Mouse (Mus musculus): Measurements from ENCODE around the gene Jmjd6.
"Not testable (repeated sequence)": the region's sequence is repeated elsewhere in the genome, so short reads cannot be mapped to it uniquely, and the experiment has no call there.

Gene Jmjd6

GRCm38 (mm10) chr11:116851576-116852290, 8.5 kb upstream of the Jmjd6 start:
- no peak for DNase-seq (ENCODE audit: low read depth, low spot score)

- DNase-seq (ENCODE audit: low read depth, low spot score): no peak
These were observed 7.7 kb upstream of the Jmjd6 start for GRCm38 (mm10) chr11:116850833-116851477.

DNA sequence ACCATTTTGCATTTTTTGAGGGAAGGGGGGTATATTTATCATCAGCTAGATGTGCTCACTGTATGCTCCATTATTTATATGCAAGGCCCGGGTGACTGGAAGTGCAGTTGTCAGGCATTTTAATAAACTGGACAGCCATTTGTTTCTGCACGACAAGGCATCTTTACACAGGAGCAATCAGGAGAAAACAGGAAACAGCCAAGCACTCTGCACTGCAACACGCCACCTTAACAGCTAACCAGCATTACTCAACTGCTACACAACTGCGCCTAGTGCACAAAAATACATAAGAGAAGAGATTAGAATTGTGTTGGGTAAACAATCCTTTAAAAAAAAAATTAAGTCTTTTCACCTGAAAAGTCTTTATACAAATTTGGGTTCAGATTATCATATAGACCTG, 6.8 kb upstream of the Jmjd6 start:
- no peak for DNase-seq (ENCODE audit: low read depth, low spot score)

DNA sequence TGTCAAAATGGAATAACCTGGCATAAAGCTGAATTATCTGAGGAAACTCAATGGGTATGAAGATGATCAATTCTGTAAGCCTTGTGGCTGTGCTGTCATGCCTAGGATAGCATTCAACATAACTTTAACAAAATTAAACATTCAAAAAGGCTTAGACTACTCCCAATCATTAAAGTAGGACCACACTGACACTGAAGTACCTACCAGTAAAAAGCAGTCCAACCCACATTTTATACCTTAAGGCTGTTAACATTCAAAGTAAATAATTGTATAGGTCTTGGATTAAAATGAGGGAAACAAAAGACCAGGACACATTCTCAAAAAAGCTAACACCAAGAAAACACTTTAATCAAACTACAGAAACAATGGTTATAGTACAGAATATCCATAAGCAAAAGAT, 6.3 kb upstream of the Jmjd6 start:
- DNase-seq (ENCODE audit: low read depth, low spot score): no peak

- DNase-seq (ENCODE audit: low read depth, low spot score): not testable (repeated sequence)
These were observed 5.6 kb upstream of the Jmjd6 start for GRCm38 (mm10) chr11:116848877-116849178.

GRCm38 (mm10) chr11:116848086-116848876, 5.0 kb upstream of the Jmjd6 start:
- no peak for DNase-seq (ENCODE audit: low read depth, low spot score)

- DNase-seq (ENCODE audit: low read depth, low spot score): no peak
These were observed 4.2 kb upstream of the Jmjd6 start for GRCm38 (mm10) chr11:116847187-116848085.

DNA sequence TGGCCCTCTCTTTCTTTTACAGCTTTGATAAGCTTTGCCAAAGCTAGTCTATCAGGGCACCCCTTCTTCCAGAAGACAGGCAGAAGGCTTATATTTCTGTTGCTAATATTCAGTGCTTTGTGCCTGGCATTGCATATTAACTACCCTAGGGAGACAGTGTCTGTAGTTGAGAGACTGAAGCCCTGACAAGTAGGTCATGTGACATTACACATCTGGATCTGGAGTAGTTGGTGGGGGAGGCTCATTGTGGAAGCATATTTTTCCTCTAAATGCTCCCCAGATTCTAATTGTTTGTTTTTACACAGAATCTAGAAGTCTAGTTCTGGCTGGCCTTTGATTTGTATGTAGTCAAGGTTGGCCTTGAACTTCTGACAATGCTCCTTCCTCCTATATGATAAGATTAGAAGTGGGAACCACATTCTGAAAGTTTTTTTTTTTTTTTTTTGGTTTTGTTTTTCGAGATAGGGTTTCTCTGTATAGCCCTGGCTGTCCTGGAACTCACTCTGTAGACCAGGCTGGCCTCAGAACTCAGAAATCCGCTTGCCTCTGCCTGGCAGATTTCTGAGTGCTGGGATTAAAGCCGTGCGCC, 3.4 kb upstream of the Jmjd6 start:
- DNase-seq (ENCODE audit: low read depth, low spot score): no peak

GRCm38 (mm10) chr11:116842531-116843260, 553 bp downstream of the Jmjd6 start:
- DNase-seq (ENCODE audit: low read depth, low spot score): no peak

DNA sequence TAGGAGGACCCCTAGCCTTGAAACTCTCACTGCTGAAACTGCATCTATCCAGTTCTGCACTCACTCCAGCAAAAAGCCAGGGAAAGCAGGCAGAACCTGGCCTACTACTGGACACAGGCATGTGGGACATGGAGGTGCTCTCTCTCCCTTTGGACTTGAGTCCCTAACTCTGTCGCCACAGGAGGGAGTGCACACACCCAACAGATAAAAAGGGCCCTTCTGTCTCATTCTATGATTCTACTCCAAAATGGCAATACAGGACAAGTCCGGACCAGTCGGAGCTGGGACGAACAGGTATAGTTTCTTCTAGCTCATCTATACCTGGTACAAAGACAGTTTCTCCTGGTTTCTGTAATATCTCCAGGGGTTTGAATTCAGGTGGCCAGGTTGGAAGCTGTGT, 2.5 kb downstream of the Jmjd6 start:
- DNase-seq (ENCODE audit: low read depth, low spot score): no peak

- no peak for DNase-seq (ENCODE audit: low read depth, low spot score)
These were observed 3.6 kb downstream of the Jmjd6 start for GRCm38 (mm10) chr11:116839601-116840000.

DNA sequence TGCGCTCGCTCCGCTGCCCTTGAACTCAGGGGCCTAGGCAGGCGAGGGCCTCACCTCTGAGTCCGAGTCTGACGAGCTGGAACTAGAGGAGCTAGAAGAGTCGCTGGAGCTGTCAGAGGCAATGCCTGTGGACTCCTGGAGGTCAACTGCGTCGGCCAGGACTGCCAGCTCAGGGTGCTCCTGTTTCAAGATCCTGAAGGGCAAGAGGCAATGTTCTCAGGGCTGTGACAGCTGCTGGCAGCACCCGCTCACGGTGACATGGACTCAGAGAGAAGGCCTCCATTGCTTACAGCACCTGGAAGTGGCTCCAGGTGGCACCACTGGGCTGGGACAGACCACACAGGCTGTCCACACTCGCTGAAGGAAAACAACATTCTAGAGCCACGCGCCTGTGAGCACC, 4.3 kb downstream of the Jmjd6 start:
- no peak for DNase-seq (ENCODE audit: low read depth, low spot score)

DNA sequence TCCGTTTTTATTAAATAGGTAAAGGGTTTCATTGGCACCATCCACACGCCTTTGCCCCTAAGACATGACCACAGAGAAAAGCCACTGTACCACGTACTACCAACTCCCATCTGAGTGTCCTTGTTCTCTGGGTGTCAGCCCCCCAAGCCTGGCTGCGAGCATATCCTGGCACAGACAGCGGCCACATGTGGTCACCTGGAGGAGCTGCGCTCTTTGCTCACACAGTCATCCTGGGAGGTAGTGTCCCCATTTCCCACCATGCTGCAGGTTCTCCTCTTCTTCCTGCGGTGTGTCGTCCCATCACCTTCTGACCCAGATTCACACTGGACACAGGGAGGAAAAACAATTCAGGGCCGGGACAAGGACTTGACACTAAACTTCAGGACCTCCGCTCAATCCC, 5.8 kb downstream of the Jmjd6 start:
- no peak for DNase-seq (ENCODE audit: low read depth, low spot score)

- DNase-seq (ENCODE audit: low read depth, low spot score): no peak
These were observed 7.0 kb downstream of the Jmjd6 start for GRCm38 (mm10) chr11:116836283-116836682.

GRCm38 (mm10) chr11:116834954-116835353, 8.3 kb downstream of the Jmjd6 start:
- DNase-seq (ENCODE audit: low read depth, low spot score): no peak

DNA sequence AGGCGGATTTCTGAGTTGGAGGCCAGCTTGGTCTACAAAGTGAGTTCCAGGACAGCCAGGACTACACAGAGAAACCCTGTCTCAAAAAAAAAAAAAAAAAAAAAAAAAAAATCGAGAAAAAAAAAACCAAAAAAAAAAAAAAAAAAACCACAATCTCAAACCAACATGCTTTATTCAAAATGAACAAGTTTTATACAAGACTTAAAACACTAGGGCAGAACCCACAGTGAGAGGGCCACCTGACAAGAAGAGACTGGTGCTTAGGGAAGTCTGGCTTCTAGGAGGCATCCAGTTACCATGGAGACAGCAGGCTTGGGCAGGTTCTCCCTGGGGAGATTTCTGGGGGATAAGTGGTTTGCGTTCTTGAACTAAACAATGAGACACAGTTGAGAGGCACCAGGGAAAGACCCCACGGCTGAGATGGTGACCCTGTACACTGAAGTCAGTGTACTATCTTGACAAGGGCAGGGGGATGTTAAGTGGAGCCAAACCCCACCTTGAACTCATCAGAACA, 11.0 kb downstream of the Jmjd6 start:
- no peak for DNase-seq (ENCODE audit: low read depth, low spot score)

- DNase-seq (ENCODE audit: low read depth, low spot score): no peak
These were observed 15.6 kb downstream of the Jmjd6 start, which contains the start of gene Mxra7 for GRCm38 (mm10) chr11:116827534-116828165. TSS of gene Mxra7 (minus strand) at chr11:116828046.

DNA sequence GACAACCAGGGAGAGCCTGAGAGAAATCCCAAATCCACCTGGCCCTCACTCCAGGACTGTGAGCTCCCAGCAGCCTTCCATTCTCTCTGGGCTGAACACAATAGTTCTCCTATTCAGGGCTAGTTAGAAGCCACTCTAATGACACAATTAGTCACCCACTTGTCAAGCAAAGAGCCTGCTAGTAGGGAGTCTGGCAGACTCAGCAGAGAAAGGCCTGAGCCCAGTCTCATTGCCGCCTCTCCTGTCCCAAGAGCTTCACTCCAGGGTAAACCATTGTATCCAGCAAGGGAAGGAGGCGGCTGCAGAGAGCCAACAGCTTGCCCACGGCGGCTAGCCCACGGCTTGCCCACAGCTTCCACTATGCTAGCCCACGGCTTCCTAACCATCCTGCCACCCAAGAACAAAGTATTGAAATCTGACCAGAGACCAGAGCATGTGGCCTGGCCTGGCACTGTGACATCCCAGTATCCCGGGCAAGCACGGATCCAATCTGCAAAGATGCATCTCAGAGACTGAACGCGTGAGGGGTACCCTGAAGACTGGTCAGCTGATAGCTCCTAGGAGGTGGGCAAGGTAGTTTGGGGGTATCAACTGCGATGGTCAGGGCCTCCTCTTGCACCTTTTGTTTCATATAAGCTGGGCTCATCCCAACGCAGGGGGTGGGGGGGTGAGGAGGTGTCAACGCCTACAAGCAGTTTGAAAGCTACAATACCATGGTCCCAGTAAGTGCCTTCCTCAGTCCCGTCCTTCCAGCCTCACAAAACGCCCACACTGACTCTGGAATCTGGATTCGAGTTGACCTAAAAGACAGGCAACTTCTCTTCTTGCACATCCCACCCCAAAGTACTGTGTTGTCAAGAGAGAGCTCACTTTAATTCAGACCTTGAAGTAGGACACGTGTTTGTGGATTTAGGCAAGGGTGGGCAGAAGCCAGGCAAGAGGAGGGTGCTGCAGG, 16.4 kb downstream of the Jmjd6 start:
- no peak for DNase-seq (ENCODE audit: low read depth, low spot score)

- DNase-seq (ENCODE audit: low read depth, low spot score): no peak
These were observed 18.0 kb downstream of the Jmjd6 start for GRCm38 (mm10) chr11:116825230-116825629.
